Mouse (Mus musculus) heart, adult 18-20 months (tissue): Measurements from ENCODE around the gene Gm9913. TPM values are rescaled to one million over a fixed set of nuclear protein-coding genes. Genes with fewer than 3 reads are reported as not detected.

Experiments used
- total RNA-seq, 2 experiments: library from RNA; stranded (reverse); gene quantifications; 2 replicates each; pipeline ENCODE4 v1.2.3; 2021

Gm9913 gene
- total RNA-seq, 2 experiments from 2014 or later: 0.30 to 0.41 TPM

Other genes starting within 250 kb of the Gm9913 start
- 10 to 100 TPM; 28.6 to 33.5 TPM for gene Fbn1, start 2.9 kb downstream of the Gm9913 start, total RNA-seq
- gene Cep152, start 120.0 kb downstream of the Gm9913 start, total RNA-seq: 1 to 10 TPM; 1.4 to 1.5 TPM
- gene Eid1, start 168.0 kb downstream of the Gm9913 start, total RNA-seq: 10 to 100 TPM; 48.8 to 51.8 TPM
- gene Shc4, start 219.1 kb downstream of the Gm9913 start, total RNA-seq: under 1 TPM; 0.51 to 0.67 TPM